Mouse (Mus musculus): Measurements from ENCODE around the gene Got2. TPM values are rescaled to one million over a fixed set of nuclear protein-coding genes. Genes with fewer than 3 reads are reported as not detected.
"Not testable (repeated sequence)": the region's sequence is repeated elsewhere in the genome, so short reads cannot be mapped to it uniquely, and the experiment has no call there.

The Got2 gene
- total and polyA plus RNA-seq, 3 experiments: 105 to 421 (median 179) TPM

DNA sequence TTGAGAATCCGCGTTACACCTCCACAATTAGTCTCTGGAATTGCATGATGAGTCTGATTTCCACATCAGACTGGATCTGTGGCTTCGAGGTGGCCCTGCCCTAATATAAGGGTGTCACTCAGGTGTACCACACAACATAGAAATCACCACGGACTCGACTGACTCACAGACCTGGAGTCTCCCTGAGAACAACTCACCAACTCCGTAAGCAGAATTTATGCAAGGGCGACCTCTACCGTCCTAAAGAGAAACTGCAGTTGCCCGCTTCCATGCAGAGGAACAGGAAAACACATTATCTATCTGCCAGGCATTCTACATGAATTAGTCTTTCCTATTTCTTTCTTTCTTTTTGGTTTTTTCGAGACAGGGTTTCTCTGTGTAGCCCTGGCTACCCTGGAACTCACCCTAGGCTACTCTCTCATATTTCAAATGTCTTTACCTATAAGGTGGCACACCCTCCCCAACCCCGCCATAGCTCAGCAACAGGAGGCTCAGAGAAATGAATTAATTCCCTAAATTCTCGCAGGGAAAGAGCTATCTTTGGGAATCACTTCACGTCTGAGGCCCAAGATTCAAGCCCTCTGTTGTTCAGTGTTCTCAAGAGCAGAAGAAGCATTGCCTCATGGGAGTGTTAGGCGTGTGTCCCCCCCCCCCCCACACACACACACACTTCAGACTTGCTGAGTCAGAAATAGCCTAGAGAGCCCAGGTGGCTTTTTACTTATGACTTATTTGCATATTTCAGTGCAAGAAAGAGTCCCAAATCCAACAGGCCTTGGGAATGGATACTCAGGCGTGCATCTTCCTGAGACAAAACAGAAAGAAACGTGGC lies 55.5 kb downstream of the Got2 start (continued):
- peak; percentile 75 for TF ChIP-seq ZC3H11A (IDR thresholded peaks at IDR 0.05; ENCODE audit: low read depth, low read length)
- TF ChIP-seq MXI1 (IDR thresholded peaks at IDR 0.05; ENCODE audit: low read depth, low read length): peak; percentile 51
- peak; percentile 46 for TF ChIP-seq NELFE (IDR thresholded peaks at IDR 0.05; ENCODE audit: low read depth, low read length)
- TF ChIP-seq MYB (IDR thresholded peaks at IDR 0.05; ENCODE audit: low read depth, low read length): no peak
- TF ChIP-seq MAX (IDR thresholded peaks at IDR 0.05; ENCODE audit: low read length): 0 out of 2 replicates have a peak, but pooled peaks have one; percentile 18

DNA sequence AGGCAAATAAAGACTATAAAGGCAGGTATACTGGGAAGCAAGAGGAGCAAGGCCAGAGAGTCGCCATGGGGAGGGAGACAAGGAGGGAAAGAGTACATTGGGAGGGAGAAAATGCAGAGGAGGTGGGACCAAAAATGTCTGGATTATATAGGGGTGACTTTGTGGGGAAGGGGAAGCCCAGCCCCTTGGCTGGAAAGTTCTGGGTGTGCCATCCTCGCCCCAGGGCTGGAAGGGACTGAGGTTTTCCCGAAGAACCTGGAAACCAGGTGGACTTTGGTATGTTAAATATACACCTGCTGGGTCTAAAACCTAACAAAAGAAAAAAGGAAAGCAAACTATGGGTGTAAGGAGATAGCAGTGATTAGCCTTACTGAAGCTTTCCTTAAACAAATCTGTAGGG lies 58.2 kb downstream of the Got2 start:
- no peak overlapping the region for H3K4me3 ChIP-seq (ENCODE audit: control insufficient read depth in 1 of 2, insufficient read depth in 1 of 2, low read depth in 2 of 2, low read length in 2 of 2)
- H3K79me2 ChIP-seq (ENCODE audit: control insufficient read depth, insufficient read depth, low read length, poor library complexity): no peaks in the 10 kb centered on the region
- no peaks in the 10 kb centered on the region for H3K9me3 ChIP-seq (replicated peaks; ENCODE audit: insufficient read depth, low read length)
- no peak overlapping the region for H3K27ac ChIP-seq (ENCODE audit: control insufficient read depth, low read depth, low read length)
- peaks cover 0 to 3% of the 10 kb centered on the region in 2 experiments; a peak in 2 of 4 replicates for H3K36me3 ChIP-seq (ENCODE audit: control insufficient read depth in 1 of 2, insufficient read depth in 2 of 2, low read length in 2 of 2)
- DNase-seq (ENCODE audit: low read depth, low spot score): no peak
- no peak for TF ChIP-seq ZC3H11A (IDR thresholded peaks at IDR 0.05; ENCODE audit: low read depth, low read length)
- no peak for TF ChIP-seq CHD1 (IDR thresholded peaks at IDR 0.05; ENCODE audit: low read depth, low read length)
- no peak for TF ChIP-seq HCFC1 (IDR thresholded peaks at IDR 0.05; ENCODE audit: low read depth, low read length)
- no peak for TF ChIP-seq ZMIZ1 (IDR thresholded peaks at IDR 0.05; ENCODE audit: low read depth, low read length)
- TF ChIP-seq TCF12 (IDR thresholded peaks at IDR 0.05; ENCODE audit: low read depth, low read length): no peak
- no peak for TF ChIP-seq RAD21 (IDR thresholded peaks at IDR 0.05; ENCODE audit: low read depth, low read length)
- TF ChIP-seq GATA1 (IDR thresholded peaks at IDR 0.05; ENCODE audit: low read depth, low read length): no peak
- no peak for TF ChIP-seq TAL1 (IDR thresholded peaks at IDR 0.05; ENCODE audit: low read length)
- no peak for TF ChIP-seq KAT2A (conservative IDR thresholded peaks at IDR 0.05; ENCODE audit: low read depth, low read length)
- TF ChIP-seq SMC3 (IDR thresholded peaks at IDR 0.05; ENCODE audit: low read depth, low read length): no peak
- no peak for TF ChIP-seq POLR2AphosphoS5 (IDR thresholded peaks at IDR 0.05; ENCODE audit: borderline replicate concordance, low read depth, low read length)
- TF ChIP-seq CHD2 (IDR thresholded peaks at IDR 0.05; ENCODE audit: low read length): no peak
- TF ChIP-seq MEF2A (IDR thresholded peaks at IDR 0.05; ENCODE audit: extremely low read depth, insufficient replicate concordance, low read depth, low read length, poor library complexity, severe bottlenecking): no peak
- TF ChIP-seq ZNF384 (IDR thresholded peaks at IDR 0.05; ENCODE audit: low read depth, low read length): no peak
- no peak for TF ChIP-seq POLR2AphosphoS2 (IDR thresholded peaks at IDR 0.05; ENCODE audit: low read length)
- no peak for TF ChIP-seq NELFE (IDR thresholded peaks at IDR 0.05; ENCODE audit: low read depth, low read length)
- no peak for TF ChIP-seq MYB (IDR thresholded peaks at IDR 0.05; ENCODE audit: low read depth, low read length)
- TF ChIP-seq POLR2A (IDR thresholded peaks at IDR 0.05; ENCODE audit: control insufficient read depth in 1 of 2, insufficient read depth in 1 of 2, low read depth in 1 of 2, low read length in 2 of 2, poor library complexity in 1 of 2): no peak
- H3K9ac ChIP-seq (ENCODE audit: control insufficient read depth, low read depth, low read length, poor library complexity, severe bottlenecking): no peak overlapping the region
- H3K4me1 ChIP-seq (ENCODE audit: control insufficient read depth in 1 of 2, insufficient read depth in 2 of 2, low read length in 2 of 2): peaks cover 0 to 10% of the 10 kb centered on the region in 2 experiments; a peak in 1 of 4 replicates
- H3K27me3 ChIP-seq (ENCODE audit: control insufficient read depth in 1 of 2, insufficient read depth in 2 of 2, low read length in 2 of 2): no peaks in the 10 kb centered on the region

- not testable (repeated sequence) for H3K79me2 ChIP-seq (ENCODE audit: control insufficient read depth, insufficient read depth, low read length, poor library complexity); H3K27ac ChIP-seq (ENCODE audit: control insufficient read depth, low read depth, low read length); H3K36me3 ChIP-seq (ENCODE audit: control insufficient read depth in 1 of 2, insufficient read depth in 2 of 2, low read length in 2 of 2); H3K9me3 ChIP-seq (replicated peaks; ENCODE audit: insufficient read depth, low read length); H3K4me1 ChIP-seq (ENCODE audit: control insufficient read depth in 1 of 2, insufficient read depth in 2 of 2, low read length in 2 of 2); H3K9ac ChIP-seq (ENCODE audit: control insufficient read depth, low read depth, low read length, poor library complexity, severe bottlenecking); H3K27me3 ChIP-seq (ENCODE audit: control insufficient read depth in 1 of 2, insufficient read depth in 2 of 2, low read length in 2 of 2); DNase-seq (ENCODE audit: low read depth, low spot score); H3K4me3 ChIP-seq (ENCODE audit: control insufficient read depth in 1 of 2, insufficient read depth in 1 of 2, low read depth in 2 of 2, low read length in 2 of 2)
Measured at GRCm38 (mm10) chr8:95825162-95825561, 63.2 kb downstream of the Got2 start, which contains the start of gene Sap18b. TSS of gene Sap18b (plus strand) at chr8:95825346.
